Mouse (Mus musculus): ENCODE data around the gene Mertk. TPM values are rescaled to one million over a fixed set of nuclear protein-coding genes. Genes with fewer than 3 reads are reported as not detected.

Mertk gene
- polyA plus RNA-seq, 1 experiment from 2014 or later, result 5.1 TPM

DNA sequence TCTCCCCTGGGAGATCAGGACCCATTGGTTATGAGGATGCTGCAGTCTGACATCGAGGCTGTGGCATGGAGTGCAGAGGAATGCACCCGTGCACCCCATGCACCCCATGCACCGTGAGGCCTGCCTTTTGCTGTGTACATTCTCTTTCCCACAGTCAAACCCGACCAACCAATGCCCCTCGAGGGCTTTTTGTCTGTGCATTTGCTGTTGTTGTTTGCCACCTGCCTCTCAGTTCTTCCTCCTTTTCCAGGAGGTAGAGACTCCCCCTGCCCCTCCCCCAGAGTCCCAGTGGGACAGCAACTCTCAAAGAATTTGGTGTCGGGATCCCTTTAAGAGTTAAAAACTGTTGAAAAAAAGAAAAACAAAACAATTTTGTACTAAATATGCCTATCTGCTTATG is 49.4 kb downstream of the Mertk start:
- Histone ChIP-seq H3K36me3 (replicated peaks) (peaks cover 4% of the 10 kb centered on the region; the same call in 1 of the 2 replicates), H3K4me3 (no peak overlapping the region), H3K9me3 (no peaks in the 10 kb centered on the region), H3K27me3 (ENCODE audit: poor library complexity, severe bottlenecking) (no peaks in the 10 kb centered on the region), H3K27ac (no peak overlapping the region), H3K4me1 (peaks cover 16% of the 10 kb centered on the region; the same call in 1 of the 2 replicates)
- no peak for DNase-seq (ENCODE audit: extremely low spot score, low spot score)
- WGBS, result 63% methylated on average over 6 of the region's 6 CpGs

GRCm38 (mm10) chr2:128751030-128751429 is 52.3 kb downstream of the Mertk start:
- no peak overlapping the region for H3K4me3 ChIP-seq
- peaks cover 4% of the 10 kb centered on the region; the same call in 1 of the 2 replicates for H3K36me3 ChIP-seq (replicated peaks)
- H3K27ac ChIP-seq, result no peak overlapping the region
- 92% methylated on average over 6 of the region's 6 CpGs for WGBS
- H3K4me1 ChIP-seq, result peaks cover 14% of the 10 kb centered on the region; the same call in 1 of the 2 replicates
- no peak for DNase-seq (ENCODE audit: extremely low spot score, low spot score)
- no peaks in the 10 kb centered on the region for H3K9me3 ChIP-seq
- no peaks in the 10 kb centered on the region for H3K27me3 ChIP-seq (ENCODE audit: poor library complexity, severe bottlenecking)

GRCm38 (mm10) chr2:128753295-128753873 is 54.6 kb downstream of the Mertk start:
- H3K36me3 ChIP-seq (replicated peaks), result peaks cover 16% of the 10 kb centered on the region
- WGBS, result 82% methylated on average over 6 of the region's 6 CpGs
- DNase-seq (ENCODE audit: extremely low spot score, low spot score), result no peak

DNA sequence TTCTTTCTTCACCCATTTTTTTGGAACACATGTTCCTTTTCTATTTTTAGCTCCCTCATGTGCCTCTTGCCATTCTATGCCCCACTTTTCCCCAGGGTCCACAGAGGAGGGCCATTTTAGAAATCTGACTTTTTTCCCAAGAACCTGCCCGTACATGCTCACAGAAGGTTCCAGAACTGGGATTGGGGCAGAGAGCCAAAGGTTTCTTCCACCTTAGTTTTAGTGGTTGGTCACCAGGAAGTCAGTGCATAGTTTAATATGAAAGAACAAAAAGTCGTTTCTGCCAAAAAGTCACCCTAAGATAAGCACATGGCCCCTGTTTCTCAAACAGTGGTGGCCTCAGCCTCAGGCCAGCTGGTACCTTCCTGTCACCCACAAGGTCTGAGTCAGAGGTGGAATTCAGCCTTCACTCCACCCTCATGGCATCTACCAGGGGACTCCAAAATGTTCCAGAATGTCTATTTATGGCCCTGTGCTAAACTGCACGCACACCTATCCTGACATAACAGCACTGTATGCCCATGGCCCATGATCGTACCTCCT is 56.5 kb downstream of the Mertk start:
- Histone ChIP-seq H3K36me3 (replicated peaks) (peaks cover 16% of the 10 kb centered on the region), H3K27ac (no peak overlapping the region), H3K9me3 (no peaks in the 10 kb centered on the region), H3K4me1 (no peaks in the 10 kb centered on the region), H3K27me3 (ENCODE audit: poor library complexity, severe bottlenecking) (no peaks in the 10 kb centered on the region), H3K4me3 (no peak overlapping the region)
- 89% methylated on average over 4 of the region's 4 CpGs for WGBS
- DNase-seq (ENCODE audit: extremely low spot score, low spot score), result no peak

More at GRCm38 (mm10) chr2:128753295-128753873, 54.6 kb downstream of the Mertk start:
- no peaks in the 10 kb centered on the region for H3K4me1 ChIP-seq
- no peak overlapping the region for H3K27ac ChIP-seq
- H3K27me3 ChIP-seq (ENCODE audit: poor library complexity, severe bottlenecking), result no peaks in the 10 kb centered on the region
- H3K9me3 ChIP-seq, result no peaks in the 10 kb centered on the region
- H3K4me3 ChIP-seq, result no peak overlapping the region

- no peak for DNase-seq (ENCODE audit: extremely low spot score, low spot score)
- H3K27ac ChIP-seq, result no peak overlapping the region
- WGBS, result 78% methylated on average over 10 of the region's 10 CpGs
- H3K27me3 ChIP-seq (ENCODE audit: poor library complexity, severe bottlenecking), result no peaks in the 10 kb centered on the region
- peaks cover 4% of the 10 kb centered on the region; the same call in 1 of the 2 replicates for H3K4me1 ChIP-seq
- H3K4me3 ChIP-seq, result no peak overlapping the region
- H3K9me3 ChIP-seq, result no peaks in the 10 kb centered on the region
- H3K36me3 ChIP-seq (replicated peaks), result peaks cover 29% of the 10 kb centered on the region
These were observed 60.1 kb downstream of the Mertk start for GRCm38 (mm10) chr2:128758724-128759340.

DNA sequence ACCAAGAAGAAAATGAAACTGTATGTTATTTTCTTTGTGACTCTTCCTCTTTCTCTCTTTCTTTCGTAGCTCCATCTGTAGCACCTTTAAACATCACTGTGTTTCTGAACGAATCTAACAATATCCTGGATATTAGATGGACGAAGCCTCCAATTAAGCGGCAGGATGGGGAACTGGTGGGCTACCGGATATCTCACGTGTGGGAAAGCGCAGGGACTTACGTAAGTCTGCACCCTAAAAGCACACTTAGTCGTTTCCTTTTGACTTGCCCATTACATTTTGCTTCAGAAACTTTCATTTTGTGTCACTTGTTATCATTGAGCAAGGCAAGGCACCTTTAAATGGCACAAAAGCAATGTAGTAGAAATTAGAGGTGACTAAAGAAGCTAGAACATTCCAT is 63.3 kb downstream of the Mertk start:
- H3K4me3 ChIP-seq, result no peak overlapping the region
- H3K27me3 ChIP-seq (ENCODE audit: poor library complexity, severe bottlenecking), result no peaks in the 10 kb centered on the region
- peaks cover 26% of the 10 kb centered on the region for H3K36me3 ChIP-seq (replicated peaks)
- H3K4me1 ChIP-seq, result peaks cover 4% of the 10 kb centered on the region; the same call in 1 of the 2 replicates
- H3K9me3 ChIP-seq, result no peaks in the 10 kb centered on the region
- 93% methylated on average over 9 of the region's 9 CpGs for WGBS
- no peak for DNase-seq (ENCODE audit: extremely low spot score, low spot score)
- no peak overlapping the region for H3K27ac ChIP-seq

GRCm38 (mm10) chr2:128765787-128766186 is 67.0 kb downstream of the Mertk start:
- Histone ChIP-seq H3K4me3 (no peak overlapping the region), H3K27ac (no peak overlapping the region), H3K36me3 (replicated peaks) (peaks cover 21% of the 10 kb centered on the region), H3K4me1 (peaks cover 4% of the 10 kb centered on the region; the same call in 1 of the 2 replicates), H3K27me3 (ENCODE audit: poor library complexity, severe bottlenecking) (no peaks in the 10 kb centered on the region), H3K9me3 (no peaks in the 10 kb centered on the region)
- no peak for DNase-seq (ENCODE audit: extremely low spot score, low spot score)
- WGBS, result 95% methylated on average over 1 of the region's 1 CpGs

DNA sequence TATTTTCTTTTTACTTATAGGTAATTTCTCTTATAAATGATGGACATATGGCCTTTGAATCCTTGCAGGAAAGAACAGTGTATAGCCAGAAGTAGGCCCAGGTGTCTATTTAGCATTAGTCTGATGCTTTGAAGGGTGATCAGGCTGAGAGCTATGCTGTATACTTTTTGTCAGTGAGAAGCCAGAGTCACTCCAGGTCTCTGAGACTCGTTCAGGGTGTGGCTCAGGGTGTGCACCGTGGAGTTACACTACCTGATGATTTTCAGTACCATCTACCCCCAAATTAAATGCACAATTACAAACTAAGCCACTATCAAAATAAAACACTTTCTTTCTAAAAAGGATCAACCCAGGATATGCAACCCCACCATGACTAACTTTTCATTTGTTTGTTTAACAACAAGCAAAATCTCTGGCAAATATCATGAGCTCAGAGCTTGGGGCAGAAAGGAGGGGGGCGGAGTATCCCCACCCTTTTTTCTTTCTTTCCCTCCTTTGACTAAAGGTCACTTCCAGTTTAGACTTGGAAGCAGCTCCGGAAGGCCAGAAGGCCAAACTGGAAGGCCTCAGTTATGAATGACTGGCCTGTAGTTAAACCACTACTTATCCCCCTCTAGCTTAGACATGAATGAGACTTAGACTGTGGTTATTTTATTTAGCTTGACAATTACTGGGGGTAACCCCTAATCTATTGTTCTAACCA is 69.9 kb downstream of the Mertk start:
- 0 out of 2 replicates have a peak, but pooled peaks cover under 1% of the 10 kb centered on the region for H3K4me1 ChIP-seq
- no peaks in the 10 kb centered on the region for H3K9me3 ChIP-seq
- H3K36me3 ChIP-seq (replicated peaks), result peaks cover 14% of the 10 kb centered on the region
- H3K27ac ChIP-seq, result no peak overlapping the region
- no peak for DNase-seq (ENCODE audit: extremely low spot score, low spot score)
- 84% methylated on average over 4 of the region's 4 CpGs for WGBS
- H3K27me3 ChIP-seq (ENCODE audit: poor library complexity, severe bottlenecking), result no peaks in the 10 kb centered on the region
- no peak overlapping the region for H3K4me3 ChIP-seq

DNA sequence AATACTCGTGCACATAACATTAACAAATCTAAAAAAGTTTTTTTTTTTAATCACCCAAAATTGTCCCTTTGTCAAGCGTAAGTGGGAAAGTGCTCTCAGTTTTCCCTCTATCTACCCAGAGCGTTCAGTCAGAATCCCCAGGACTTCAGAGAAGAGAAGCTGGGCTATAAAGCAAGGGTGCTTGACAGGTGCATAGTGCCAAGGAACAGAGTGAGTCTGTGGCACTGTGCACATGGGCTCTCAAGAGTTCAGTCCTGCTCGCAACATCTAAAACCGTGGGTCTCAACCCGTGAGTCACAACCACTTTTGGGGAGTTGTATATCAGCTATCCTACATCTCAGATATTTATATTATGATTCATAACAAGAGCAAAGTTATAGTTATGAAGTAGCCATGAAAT is 71.8 kb downstream of the Mertk start:
- no peak for DNase-seq (ENCODE audit: extremely low spot score, low spot score)

GRCm38 (mm10) chr2:128771048-128771447 is 72.3 kb downstream of the Mertk start:
- Histone ChIP-seq H3K4me1 (no peaks in the 10 kb centered on the region), H3K27me3 (ENCODE audit: poor library complexity, severe bottlenecking) (no peaks in the 10 kb centered on the region), H3K4me3 (no peak overlapping the region), H3K9me3 (no peaks in the 10 kb centered on the region), H3K27ac (no peak overlapping the region), H3K36me3 (replicated peaks) (peaks cover 8% of the 10 kb centered on the region)
- 92% methylated on average over 4 of the region's 4 CpGs for WGBS
- no peak for DNase-seq (ENCODE audit: extremely low spot score, low spot score)

More for the DNA sequence above, 71.8 kb downstream of the Mertk start:
- peaks cover 8% of the 10 kb centered on the region for H3K36me3 ChIP-seq (replicated peaks)
- H3K4me3 ChIP-seq, result no peak overlapping the region
- no peaks in the 10 kb centered on the region for H3K4me1 ChIP-seq
- H3K9me3 ChIP-seq, result no peaks in the 10 kb centered on the region
- no peaks in the 10 kb centered on the region for H3K27me3 ChIP-seq (ENCODE audit: poor library complexity, severe bottlenecking)
- WGBS, result 88% methylated on average over 6 of the region's 6 CpGs
- H3K27ac ChIP-seq, result no peak overlapping the region

DNA sequence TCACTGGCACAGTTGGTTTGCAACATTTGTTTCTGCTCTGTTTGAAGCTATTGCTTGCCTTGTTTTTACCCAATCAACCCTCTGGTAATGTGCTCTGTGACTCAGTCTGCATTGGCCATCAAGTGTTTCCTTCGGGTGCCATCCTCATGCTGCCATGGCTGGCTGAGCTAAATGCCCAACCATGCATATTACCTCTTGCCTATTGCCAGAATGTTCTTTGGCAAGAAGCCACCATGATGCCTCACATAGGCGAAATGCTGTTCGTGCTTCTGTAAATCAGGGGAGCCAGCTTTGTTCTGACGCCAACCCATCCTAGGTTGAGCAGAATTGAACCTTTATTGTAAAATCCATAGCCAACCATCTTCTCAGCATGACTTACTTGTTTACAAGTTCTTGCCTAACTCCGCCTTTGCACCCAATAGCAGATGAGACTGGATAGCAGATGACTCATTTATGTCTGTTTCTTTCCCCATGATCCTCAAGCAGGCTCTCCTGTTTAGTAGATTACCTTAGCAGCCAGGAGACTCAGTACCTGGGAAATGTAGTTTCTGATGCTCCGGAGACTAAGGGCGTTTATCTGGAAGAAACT is 73.1 kb downstream of the Mertk start:
- no peaks in the 10 kb centered on the region for H3K27me3 ChIP-seq (ENCODE audit: poor library complexity, severe bottlenecking)

DNA sequence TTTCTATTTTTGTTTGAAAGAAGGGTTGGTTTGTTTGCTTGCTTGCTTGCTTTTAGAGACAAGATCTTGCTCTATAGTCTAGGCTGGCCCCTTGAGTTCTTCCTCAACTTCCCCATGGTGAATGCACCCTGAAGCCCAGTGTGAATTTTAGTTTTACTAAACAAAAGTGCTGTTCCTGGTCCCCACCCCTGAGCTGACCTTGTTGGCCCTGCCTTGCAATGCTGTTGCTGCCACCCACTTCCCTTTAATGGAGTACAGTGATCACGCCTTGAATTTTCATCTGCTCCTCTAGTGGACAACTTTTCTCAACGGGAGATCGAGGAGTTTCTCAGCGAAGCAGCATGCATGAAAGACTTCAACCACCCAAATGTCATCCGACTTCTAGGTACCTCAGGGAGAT is 83.5 kb downstream of the Mertk start:
- H3K27me3 ChIP-seq (ENCODE audit: poor library complexity, severe bottlenecking), result no peaks in the 10 kb centered on the region
- H3K4me1 ChIP-seq, result peaks cover 19% of the 10 kb centered on the region
- peaks cover 4% of the 10 kb centered on the region; the same call in 1 of the 2 replicates for H3K36me3 ChIP-seq (replicated peaks)
- H3K27ac ChIP-seq, result no peak overlapping the region
- no peak for DNase-seq (ENCODE audit: extremely low spot score, low spot score)
- 92% methylated on average over 5 of the region's 5 CpGs for WGBS
- H3K4me3 ChIP-seq, result no peak overlapping the region
- H3K9me3 ChIP-seq, result no peaks in the 10 kb centered on the region

More for the DNA sequence above, 73.1 kb downstream of the Mertk start:
- WGBS, result 95% methylated on average over 7 of the region's 7 CpGs
- Histone ChIP-seq H3K4me1 (no peaks in the 10 kb centered on the region), H3K27ac (no peak overlapping the region), H3K4me3 (no peak overlapping the region), H3K36me3 (replicated peaks) (peaks cover 8% of the 10 kb centered on the region), H3K9me3 (no peaks in the 10 kb centered on the region)
- no peak for DNase-seq (ENCODE audit: extremely low spot score, low spot score)
